Mouse (Mus musculus): Measurements from ENCODE around the gene Nox1. TPM values are rescaled to one million over a fixed set of nuclear protein-coding genes. Genes with fewer than 3 reads are reported as not detected.
A peak's percentile ranks its signal among the peaks of the same experiment; 100 is the strongest.

The Nox1 gene
- total and polyA plus RNA-seq, 3 experiments: 0.27 to 0.60 TPM; not detected in 1

DNA sequence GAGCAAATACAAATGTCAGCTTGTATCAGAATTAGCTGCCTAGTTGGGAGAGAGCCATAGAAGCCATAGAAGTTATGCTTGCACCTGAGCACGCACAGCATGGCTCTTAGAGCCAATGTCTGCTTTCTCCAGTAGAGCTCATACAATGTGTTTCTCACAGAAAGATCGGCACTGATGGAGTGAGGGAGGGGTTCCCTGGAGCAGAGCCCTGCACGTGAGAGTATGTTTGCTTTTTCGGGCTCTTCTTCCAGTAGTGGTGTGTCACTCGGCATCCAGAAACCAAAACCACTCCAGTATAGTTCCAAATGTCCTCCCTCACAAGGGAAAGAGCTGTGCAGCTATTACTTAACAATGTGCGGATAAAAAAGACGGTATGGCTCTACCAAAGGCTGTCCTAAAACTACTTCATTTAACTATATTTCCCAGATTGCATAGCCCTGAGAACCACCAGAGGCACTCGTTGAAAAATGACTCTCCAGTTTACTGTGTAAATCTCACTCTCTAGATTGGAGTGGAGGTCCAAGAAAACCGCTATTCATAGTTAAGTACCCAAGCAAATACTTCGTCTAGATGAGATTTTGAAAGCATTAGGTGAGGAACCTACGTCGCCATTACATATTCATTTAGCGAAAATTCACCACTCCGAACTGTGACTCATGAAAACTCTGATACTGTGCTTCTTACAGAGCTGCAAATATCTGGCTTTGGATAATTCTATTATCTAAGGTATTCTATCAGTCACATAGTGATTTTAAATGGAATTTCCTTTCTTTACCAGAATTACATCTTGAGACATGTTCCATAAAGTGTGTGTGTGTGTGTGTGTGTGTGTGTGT, 163.5 kb downstream of the Nox1 start (continued):
- no peak for TF ChIP-seq NRF1 (IDR thresholded peaks at IDR 0.05; ENCODE audit: insufficient read depth, low read depth, low read length, poor library complexity, severe bottlenecking)
- peak; percentile 59; the same call in 1 of the 2 replicates for TF ChIP-seq MYC (IDR thresholded peaks at IDR 0.05; ENCODE audit: low read depth, low read length)
- TF ChIP-seq MAZ (IDR thresholded peaks at IDR 0.05; ENCODE audit: low read depth, low read length): no peak
- peak; percentile 9; the same call in 1 of the 2 replicates for TF ChIP-seq TCF12 (IDR thresholded peaks at IDR 0.05; ENCODE audit: low read depth, low read length)
- TF ChIP-seq NELFE (IDR thresholded peaks at IDR 0.05; ENCODE audit: low read depth, low read length): 0 out of 2 replicates have a peak, but pooled peaks have one; percentile 17
- no peak for TF ChIP-seq KAT2A (conservative IDR thresholded peaks at IDR 0.05; ENCODE audit: low read depth, low read length)
- TF ChIP-seq RCOR1 (IDR thresholded peaks at IDR 0.05; ENCODE audit: low read depth, low read length): 0 out of 2 replicates have a peak, but pooled peaks have one; percentile 27
- TF ChIP-seq ZKSCAN1 (IDR thresholded peaks at IDR 0.05; ENCODE audit: low read depth, low read length): no peak
- peak; percentile 83 for TF ChIP-seq MXI1 (IDR thresholded peaks at IDR 0.05; ENCODE audit: low read depth, low read length)
- peak in 1 of 2 experiments; percentile 48; a peak in 1 of 4 replicates for TF ChIP-seq POLR2A (IDR thresholded peaks at IDR 0.05; ENCODE audit: control insufficient read depth in 1 of 2, insufficient read depth in 1 of 2, low read depth in 1 of 2, low read length in 2 of 2, poor library complexity in 1 of 2)
- no peak for TF ChIP-seq RAD21 (IDR thresholded peaks at IDR 0.05; ENCODE audit: low read depth, low read length)
- 0 out of 2 replicates have a peak, but pooled peaks have one; percentile 2 for TF ChIP-seq SMC3 (IDR thresholded peaks at IDR 0.05; ENCODE audit: low read depth, low read length)
- TF ChIP-seq E2F4 (IDR thresholded peaks at IDR 0.05; ENCODE audit: borderline replicate concordance, low read depth, low read length): no peak

DNA sequence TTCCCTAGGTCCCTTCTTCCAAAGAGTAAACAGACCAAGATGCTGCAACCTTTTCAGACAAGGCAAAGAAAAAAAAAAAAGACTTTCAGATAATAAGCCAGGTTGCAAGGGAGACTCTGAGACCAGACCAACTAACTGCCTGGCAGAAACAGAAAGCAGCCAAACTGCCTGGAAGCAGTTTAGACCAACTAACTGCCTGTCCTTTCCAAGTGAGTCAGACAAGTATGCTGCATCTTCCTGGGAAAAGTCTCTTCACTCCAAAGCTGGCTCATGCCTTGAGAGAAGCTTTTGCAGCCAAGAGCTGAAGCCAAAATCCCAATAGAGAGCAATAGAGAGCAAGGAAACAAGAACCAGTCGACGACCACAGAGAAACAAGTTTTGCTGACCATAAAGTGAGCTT, 164.9 kb downstream of the Nox1 start:
- peaks cover 3 to 13% of the 10 kb centered on the region in 2 experiments for H3K4me1 ChIP-seq (ENCODE audit: control insufficient read depth in 1 of 2, insufficient read depth in 2 of 2, low read length in 2 of 2)
- DNase-seq (ENCODE audit: low read depth, low spot score): no peak
- H3K27ac ChIP-seq (ENCODE audit: control insufficient read depth, low read depth, low read length): no peak overlapping the region
- H3K4me3 ChIP-seq (ENCODE audit: control insufficient read depth in 1 of 2, insufficient read depth in 1 of 2, low read depth in 2 of 2, low read length in 2 of 2): no peak overlapping the region
- no peak for TF ChIP-seq MYC (IDR thresholded peaks at IDR 0.05; ENCODE audit: low read depth, low read length)
- TF ChIP-seq ZC3H11A (IDR thresholded peaks at IDR 0.05; ENCODE audit: low read depth, low read length): no peak
- no peak for TF ChIP-seq GATA1 (IDR thresholded peaks at IDR 0.05; ENCODE audit: low read depth, low read length)
- no peak for TF ChIP-seq ELF1 (IDR thresholded peaks at IDR 0.05; ENCODE audit: low read depth, low read length)
- no peak for TF ChIP-seq HCFC1 (IDR thresholded peaks at IDR 0.05; ENCODE audit: low read depth, low read length)
- no peak for TF ChIP-seq POLR2AphosphoS5 (IDR thresholded peaks at IDR 0.05; ENCODE audit: borderline replicate concordance, low read depth, low read length)
- TF ChIP-seq POLR2AphosphoS2 (IDR thresholded peaks at IDR 0.05; ENCODE audit: low read length): no peak
- no peak for TF ChIP-seq TAL1 (IDR thresholded peaks at IDR 0.05; ENCODE audit: low read length)
- no peak for TF ChIP-seq ZMIZ1 (IDR thresholded peaks at IDR 0.05; ENCODE audit: low read depth, low read length)
- no peak for TF ChIP-seq MYB (IDR thresholded peaks at IDR 0.05; ENCODE audit: low read depth, low read length)
- no peak for TF ChIP-seq MEF2A (IDR thresholded peaks at IDR 0.05; ENCODE audit: extremely low read depth, insufficient replicate concordance, low read depth, low read length, poor library complexity, severe bottlenecking)
- no peak for TF ChIP-seq E2F4 (IDR thresholded peaks at IDR 0.05; ENCODE audit: borderline replicate concordance, low read depth, low read length)
- TF ChIP-seq MAX (IDR thresholded peaks at IDR 0.05; ENCODE audit: low read length): no peak
- no peak for TF ChIP-seq EP300 (IDR thresholded peaks at IDR 0.05; ENCODE audit: low read depth in 1 of 2, low read length in 2 of 2)
- TF ChIP-seq ETS1 (IDR thresholded peaks at IDR 0.05; ENCODE audit: low read depth, low read length): no peak
- no peak for TF ChIP-seq TCF12 (IDR thresholded peaks at IDR 0.05; ENCODE audit: low read depth, low read length)
- TF ChIP-seq USF1 (IDR thresholded peaks at IDR 0.05; ENCODE audit: low read depth, low read length): no peak
- TF ChIP-seq POLR2A (IDR thresholded peaks at IDR 0.05; ENCODE audit: control insufficient read depth in 1 of 2, insufficient read depth in 1 of 2, low read depth in 1 of 2, low read length in 2 of 2, poor library complexity in 1 of 2): no peak
- no peak for TF ChIP-seq MAFK (IDR thresholded peaks at IDR 0.05; ENCODE audit: borderline replicate concordance, low read depth, low read length)
- no peak for TF ChIP-seq UBTF (IDR thresholded peaks at IDR 0.05; ENCODE audit: borderline replicate concordance, insufficient read depth, low read depth, low read length)
- H3K36me3 ChIP-seq (ENCODE audit: control insufficient read depth in 1 of 2, insufficient read depth in 2 of 2, low read length in 2 of 2): peaks cover 14% of the 10 kb centered on the region in 2 experiments
- H3K79me2 ChIP-seq (ENCODE audit: control insufficient read depth, insufficient read depth, low read length, poor library complexity): peaks cover 19% of the 10 kb centered on the region
- H3K27me3 ChIP-seq (ENCODE audit: control insufficient read depth in 1 of 2, insufficient read depth in 2 of 2, low read length in 2 of 2): no peaks in the 10 kb centered on the region; a peak in 2 of 4 replicates
- H3K9ac ChIP-seq (ENCODE audit: control insufficient read depth, low read depth, low read length, poor library complexity, severe bottlenecking): no peak overlapping the region
- H3K9me3 ChIP-seq (replicated peaks; ENCODE audit: insufficient read depth, low read length): no peaks in the 10 kb centered on the region
